Mouse (Mus musculus) stomach, postnatal 0 days (tissue): ENCODE measurements around the gene Zmynd8. TPM values are rescaled to one million over a fixed set of nuclear protein-coding genes. Genes with fewer than 3 reads are reported as not detected.

ENCODE experiments used
- ATAC-seq: fragments of 200-750 bp; cut with Nextera tagmentation; 2 replicates; pipeline ENCODE4 v1.8.0; 2017; ENCODE audit not compliant: low FRiP score, low TSS enrichment
- DNase-seq: peaks from one replicate; pipeline ENCODE4 v3.0.0-alpha.2; 2016; ENCODE audit warnings: low spot score
- H3K27ac ChIP-seq: fragments of 300-500 bp; sonication (generic); replicated peaks from 2 replicates; pipeline ENCODE4 v1.5.1; 2014; ENCODE audit warnings: mild to moderate bottlenecking, control low read depth
- H3K27me3 ChIP-seq: fragments of 300-500 bp; sonication (generic); 2 replicates; pipeline ENCODE4 v1.6.1; 2014; ENCODE audit warnings: low read length; ENCODE audit not compliant: control insufficient read depth, insufficient read depth
- H3K36me3 ChIP-seq: fragments of 300-500 bp; sonication (generic); 2 replicates; pipeline ENCODE4 v1.6.1; 2014; ENCODE audit warnings: low read length, mixed read lengths; ENCODE audit not compliant: control insufficient read depth, insufficient read depth
- H3K4me1 ChIP-seq: fragments of 300-500 bp; sonication (generic); replicated peaks from 2 replicates; pipeline ENCODE4 v1.6.1; 2014; ENCODE audit warnings: antibody characterized with exemption; ENCODE audit not compliant: control insufficient read depth, insufficient read depth
- H3K4me2 ChIP-seq: fragments of 300-500 bp; sonication (generic); replicated peaks from 2 replicates; pipeline ENCODE4 v1.6.1; 2014; ENCODE audit warnings: low read depth, mild to moderate bottlenecking, control low read depth, moderate library complexity
- H3K4me3 ChIP-seq: fragments of 300-500 bp; sonication (generic); 2 replicates; pipeline ENCODE4 v1.5.1; 2014; ENCODE audit warnings: low read depth, low read length, control low read depth
- H3K9ac ChIP-seq: fragments of 300-500 bp; sonication (generic); 2 replicates; pipeline ENCODE4 v1.6.1; 2014; ENCODE audit warnings: mild to moderate bottlenecking, low read length, control low read depth, mixed read lengths
- H3K9me3 ChIP-seq: fragments of 300-500 bp; sonication (generic); 2 replicates; pipeline ENCODE4 v1.6.1; 2016; ENCODE audit warnings: low read length; ENCODE audit not compliant: control insufficient read depth
- CTCF ChIP-seq: IDR thresholded peaks from 2 replicates; pipeline ENCODE4 v1.5.1; 2016; ENCODE audit warnings: antibody characterized with exemption, low read depth, mild to moderate bottlenecking, moderate library complexity
- EP300 ChIP-seq: optimal IDR thresholded peaks from 2 replicates; pipeline ENCODE3; 2016; ENCODE audit warnings: antibody characterized with exemption
- WGBS: fragments of 180-500 bp; shearing (Covaris S2); extraction: QIAGEN DNeasy Blood & Tissue Kit; methylation state at CpG from one replicate; pipeline ENCODE4 v1.1.7; 2014; 5-methylcytosine and 5-hydroxymethylcytosine counted together
- polyA plus RNA-seq: library from polyadenylated mRNA; unstranded; fragments of >200 nt; fragmentation: Nextera tagmentation; extraction: Ambion mirVana; gene quantifications from 2 replicates; pipeline ENCODE4 v1.2.1, GENCODE M21; 2015

The Zmynd8 gene
- polyA plus RNA-seq, 1 experiment from 2014 or later: 29.7 TPM

- ATAC-seq: peak; percentile 29; the same call in 1 of the 2 replicates
- Histone ChIP-seq H3K27ac (no peak overlapping the region), H3K4me3 (no peak overlapping the region), H3K4me2 (no peak overlapping the region), H3K4me1 (no peaks in the 10 kb centered on the region), H3K9me3 (no peaks in the 10 kb centered on the region), H3K27me3 (no peaks in the 10 kb centered on the region), H3K36me3 (no peaks in the 10 kb centered on the region), H3K9ac (no peak overlapping the region)
- TF ChIP-seq CTCF (no peak), EP300 (no peak)
- DNase-seq: no peak
- WGBS: 40% methylated on average over 12 of the region's 12 CpGs
Observed at GRCm38 (mm10) chr2:165936106-165936505, 37.3 kb upstream of the Zmynd8 start.

GRCm38 (mm10) chr2:165927705-165928104, 28.9 kb upstream of the Zmynd8 start:
- WGBS: 92% methylated on average over 16 of the region's 16 CpGs
- H3K9ac ChIP-seq: no peak overlapping the region
- no peaks in the 10 kb centered on the region for H3K9me3 ChIP-seq
- no peak for ATAC-seq
- no peak overlapping the region for H3K27ac ChIP-seq
- H3K4me2 ChIP-seq: no peak overlapping the region
- H3K36me3 ChIP-seq: no peaks in the 10 kb centered on the region
- TF ChIP-seq CTCF (no peak), EP300 (no peak)
- no peaks in the 10 kb centered on the region for H3K4me1 ChIP-seq
- H3K4me3 ChIP-seq: no peak overlapping the region
- DNase-seq: no peak
- no peaks in the 10 kb centered on the region for H3K27me3 ChIP-seq

- Histone ChIP-seq H3K27me3 (no peaks in the 10 kb centered on the region), H3K9me3 (no peaks in the 10 kb centered on the region), H3K4me2 (no peak overlapping the region), H3K4me1 (no peaks in the 10 kb centered on the region), H3K4me3 (no peak overlapping the region), H3K9ac (no peak overlapping the region), H3K36me3 (no peaks in the 10 kb centered on the region), H3K27ac (no peak overlapping the region)
- TF ChIP-seq EP300: no peak
- no peak for TF ChIP-seq CTCF
- no peak for ATAC-seq
- WGBS: 93% methylated on average over 5 of the region's 5 CpGs
- no peak for DNase-seq
Observed at GRCm38 (mm10) chr2:165926191-165926590, 27.4 kb upstream of the Zmynd8 start.

GRCm38 (mm10) chr2:165925144-165925543, 26.3 kb upstream of the Zmynd8 start:
- Histone ChIP-seq H3K27me3 (no peaks in the 10 kb centered on the region), H3K27ac (no peak overlapping the region), H3K4me3 (no peak overlapping the region), H3K36me3 (no peaks in the 10 kb centered on the region), H3K9me3 (no peaks in the 10 kb centered on the region), H3K4me1 (no peaks in the 10 kb centered on the region), H3K4me2 (no peak overlapping the region), H3K9ac (no peak overlapping the region)
- TF ChIP-seq CTCF (no peak), EP300 (no peak)
- no peak for DNase-seq
- ATAC-seq: no peak
- 46% methylated on average over 3 of the region's 3 CpGs for WGBS

- ATAC-seq: no peak
- WGBS: 60% methylated on average over 2 of the region's 2 CpGs
- H3K4me3 ChIP-seq: no peak overlapping the region
Observed at GRCm38 (mm10) chr2:165924695-165925094, 25.9 kb upstream of the Zmynd8 start.

GRCm38 (mm10) chr2:165923715-165924114, 24.9 kb upstream of the Zmynd8 start:
- Histone ChIP-seq H3K4me1 (no peaks in the 10 kb centered on the region), H3K4me2 (no peak overlapping the region), H3K4me3 (no peak overlapping the region), H3K36me3 (no peaks in the 10 kb centered on the region), H3K27ac (no peak overlapping the region), H3K9ac (no peak overlapping the region), H3K9me3 (no peaks in the 10 kb centered on the region), H3K27me3 (no peaks in the 10 kb centered on the region)
- DNase-seq (no peak), ATAC-seq (no peak)
- 90% methylated on average over 8 of the region's 8 CpGs for WGBS
- TF ChIP-seq CTCF (no peak), EP300 (no peak)

More at GRCm38 (mm10) chr2:165924695-165925094, 25.9 kb upstream of the Zmynd8 start:
- no peak overlapping the region for H3K27ac ChIP-seq
- no peaks in the 10 kb centered on the region for H3K4me1 ChIP-seq
- H3K9ac ChIP-seq: no peak overlapping the region
- DNase-seq: no peak
- no peaks in the 10 kb centered on the region for H3K27me3 ChIP-seq
- TF ChIP-seq CTCF: no peak
- no peak for TF ChIP-seq EP300
- no peak overlapping the region for H3K4me2 ChIP-seq
- H3K36me3 ChIP-seq: no peaks in the 10 kb centered on the region
- H3K9me3 ChIP-seq: no peaks in the 10 kb centered on the region
